ENCODE assay signal across 29 mouse cellular contexts in genomic region chr6:127742290-127742689, GRCm38 (mm10). TPM values are rescaled to one million over a fixed set of nuclear protein-coding genes. Genes with fewer than 3 reads are reported as not detected.
DNase-seq lines count a peak whose midpoint lies in the region; ATAC-seq lines count a peak whose summit lies in the region.
"Had no signal": no experiment of that assay in that cellular context is flagged by ENCODE, and none has a peak within 500 bp of the region (broad histone marks: within the 10 kb centered on the region; RNA-seq: fewer than 3 reads in every experiment).

No protein-coding gene starts in this region.

- no peak for DNase-seq in hindbrain, embryonic 10.5 days (ENCODE audit: low spot score)
- no peak for DNase-seq in midbrain, embryonic 10.5 days (ENCODE audit: low spot score)
- peak; percentile 70 for DNase-seq in right cerebral cortex, adult 18-20 months
- DNase-seq in right cerebral cortex, postnatal 25 days = no peak
- no peak for DNase-seq in embryo, embryonic 9.5 days (ENCODE audit: extremely low spot score)
- DNase-seq: adrenal gland, postnatal 10 days; adrenal gland, postnatal 36 days; B cell, adult 2 months; cerebellum, adult 11 months; cerebellum, adult 2 months; cerebellum, adult 9-11 months; cerebellum, postnatal 36 days; embryo, embryonic 11 days; forebrain, postnatal 0 days; gastrocnemius, postnatal 10 days; gastrocnemius, postnatal 36 days; heart, adult 2 months; heart, postnatal 14 days; heart, postnatal 4 days had no signal

- WGBS in hindbrain, embryonic 10.5 days = 94% methylated on average over 12 of the region's 12 CpGs
- 92% methylated on average over 12 of the region's 12 CpGs for WGBS in hindbrain, embryonic 12.5 days
- WGBS in midbrain, embryonic 10.5 days = 93% methylated on average over 12 of the region's 12 CpGs
- 84% methylated on average over 12 of the region's 12 CpGs for WGBS in midbrain, embryonic 15.5 days

- H3K27ac ChIP-seq in hindbrain, embryonic 10.5 days = peak overlapping the region; percentile 53
- no peak overlapping the region for H3K27ac ChIP-seq in hindbrain, embryonic 12.5 days
- peak overlapping the region; percentile 30; the same call in 1 of the 2 replicates for H3K27ac ChIP-seq in midbrain, embryonic 10.5 days (replicated peaks)
- no peak overlapping the region for H3K27ac ChIP-seq in midbrain, embryonic 15.5 days
- H3K27ac ChIP-seq: heart, adult 2 months; heart, embryonic 10.5 days; heart, embryonic 13.5 days; hindbrain, embryonic 13.5 days had no signal

- H3K36me3 ChIP-seq in hindbrain, embryonic 10.5 days = peaks cover 9% of the 10 kb centered on the region; the same call in 1 of the 2 replicates
- H3K36me3 ChIP-seq in hindbrain, embryonic 12.5 days = no peaks in the 10 kb centered on the region
- H3K36me3 ChIP-seq in midbrain, embryonic 10.5 days = no peaks in the 10 kb centered on the region
- no peaks in the 10 kb centered on the region for H3K36me3 ChIP-seq in midbrain, embryonic 15.5 days (replicated peaks)
- H3K36me3 ChIP-seq: G1E; heart, embryonic 10.5 days; heart, embryonic 13.5 days; hindbrain, embryonic 13.5 days had no signal

- no peak overlapping the region for H3K4me2 ChIP-seq in hindbrain, embryonic 12.5 days (replicated peaks)
- H3K4me2 ChIP-seq in midbrain, embryonic 15.5 days = no peak overlapping the region
- H3K4me2 ChIP-seq: heart, embryonic 13.5 days; hindbrain, embryonic 13.5 days had no signal

- H3K27me3 ChIP-seq in hindbrain, embryonic 10.5 days (ENCODE audit: insufficient read depth, poor library complexity, severe bottlenecking) = peaks cover 5% of the 10 kb centered on the region
- H3K27me3 ChIP-seq in hindbrain, embryonic 12.5 days = peaks cover 2% of the 10 kb centered on the region; the same call in 1 of the 2 replicates
- H3K27me3 ChIP-seq in midbrain, embryonic 10.5 days (ENCODE audit: low read depth, poor library complexity, severe bottlenecking) = no peaks in the 10 kb centered on the region; the same call in 1 of the 2 replicates
- H3K27me3 ChIP-seq in midbrain, embryonic 15.5 days (replicated peaks) = no peaks in the 10 kb centered on the region
- H3K27me3 ChIP-seq: hindbrain, embryonic 13.5 days had no signal

- H3K9ac ChIP-seq in hindbrain, embryonic 12.5 days = no peak overlapping the region
- H3K9ac ChIP-seq in midbrain, embryonic 15.5 days = no peak overlapping the region
- H3K9ac ChIP-seq: forebrain, postnatal 0 days; heart, embryonic 13.5 days; hindbrain, embryonic 13.5 days had no signal

- no peak overlapping the region for H3K4me3 ChIP-seq in hindbrain, embryonic 10.5 days
- no peak overlapping the region for H3K4me3 ChIP-seq in hindbrain, embryonic 12.5 days
- no peak overlapping the region for H3K4me3 ChIP-seq in midbrain, embryonic 10.5 days
- no peak overlapping the region for H3K4me3 ChIP-seq in midbrain, embryonic 15.5 days
- H3K4me3 ChIP-seq: heart, adult 2 months; heart, embryonic 10.5 days; heart, embryonic 13.5 days; hindbrain, embryonic 13.5 days had no signal

- H3K9me3 ChIP-seq in hindbrain, embryonic 10.5 days = no peaks in the 10 kb centered on the region
- H3K9me3 ChIP-seq in hindbrain, embryonic 12.5 days (replicated peaks) = no peaks in the 10 kb centered on the region
- no peaks in the 10 kb centered on the region for H3K9me3 ChIP-seq in midbrain, embryonic 10.5 days (replicated peaks)
- H3K9me3 ChIP-seq in midbrain, embryonic 15.5 days = no peaks in the 10 kb centered on the region
- H3K9me3 ChIP-seq: heart, embryonic 10.5 days; heart, embryonic 13.5 days; hindbrain, embryonic 13.5 days had no signal

- ATAC-seq in hindbrain, embryonic 12.5 days (ENCODE audit: low FRiP score) = no peak
- ATAC-seq in midbrain, embryonic 15.5 days (replicated peaks) = no peak
- ATAC-seq: forebrain, embryonic 14.5 days; forebrain, postnatal 0 days; hindbrain, embryonic 16.5 days; Patski had no signal

- peaks cover 37% of the 10 kb centered on the region for H3K4me1 ChIP-seq in hindbrain, embryonic 10.5 days (replicated peaks)
- H3K4me1 ChIP-seq in hindbrain, embryonic 12.5 days = peaks cover 31% of the 10 kb centered on the region
- H3K4me1 ChIP-seq in midbrain, embryonic 10.5 days = peaks cover 22% of the 10 kb centered on the region
- peaks cover 8% of the 10 kb centered on the region; the same call in 1 of the 2 replicates for H3K4me1 ChIP-seq in midbrain, embryonic 15.5 days

RNA-seq across cellular contexts. Expression of gene Prmt8, which starts 27.0 kb away (rescaled TPM):
- polyA plus RNA-seq in hindbrain, embryonic 10.5 days (2016; fragmentation: Nextera tagmentation; extraction: Ambion mirVana) = 24.7 and 38.5 TPM in 2 replicates
- 38.0 and 39.9 TPM in 2 replicates for polyA plus RNA-seq in hindbrain, embryonic 12.5 days (2016; fragmentation: Nextera tagmentation; extraction: Ambion mirVana)
- 18.3 and 22.1 TPM in 2 replicates for polyA plus RNA-seq in midbrain, embryonic 10.5 days (2016; fragmentation: Nextera tagmentation; extraction: Ambion mirVana)
- 28.3 and 30.7 TPM in 2 replicates for polyA plus RNA-seq in midbrain, embryonic 15.5 days (2015; fragmentation: Nextera tagmentation; extraction: Ambion mirVana)
- polyA plus RNA-seq: G1E; heart, adult 2 months; heart, embryonic 16.5 days; Patski had no signal

Comparison
In these comparisons a context has a peak if more than half of its experiments do, and no peak if none do; other contexts are left out.
1. H3K27ac ChIP-seq: peak in hindbrain, embryonic 10.5 days (single experiment) and midbrain, embryonic 10.5 days (single experiment); none in hindbrain, embryonic 12.5 days (single experiment) and midbrain, embryonic 15.5 days (single experiment).